Mouse (Mus musculus) limb, embryonic 10.5 days (tissue): ENCODE measurements around the gene Fads6. TPM values are rescaled to one million over a fixed set of nuclear protein-coding genes. Genes with fewer than 3 reads are reported as not detected.

Experiments
- DNase-seq: peaks from one replicate; pipeline ENCODE4 v3.0.0-alpha.2; 2017; ENCODE audit warnings: low spot score
- H3K27ac ChIP-seq: fragments of 300-500 bp; sonication (generic); 2 replicates; pipeline ENCODE4 v1.5.1; 2016; ENCODE audit warnings: mild to moderate bottlenecking
- H3K27me3 ChIP-seq: fragments of 300-500 bp; sonication (generic); 2 replicates; pipeline ENCODE4 v1.6.1; 2016; ENCODE audit warnings: low read depth, mild to moderate bottlenecking; ENCODE audit not compliant: poor library complexity, severe bottlenecking
- H3K36me3 ChIP-seq: fragments of 300-500 bp; sonication (generic); 2 replicates; pipeline ENCODE4 v1.6.1; 2016; ENCODE audit warnings: mild to moderate bottlenecking, moderate library complexity
- H3K4me1 ChIP-seq: fragments of 300-500 bp; sonication (generic); 2 replicates; pipeline ENCODE4 v1.6.1; 2016
- H3K4me3 ChIP-seq: fragments of 300-500 bp; sonication (generic); 2 replicates; pipeline ENCODE4 v1.5.1; 2016; ENCODE audit warnings: mild to moderate bottlenecking, moderate library complexity
- H3K9me3 ChIP-seq: fragments of 300-500 bp; sonication (generic); replicated peaks from 2 replicates; pipeline ENCODE4 v1.6.1; 2016; ENCODE audit warnings: mild to moderate bottlenecking
- WGBS: fragments of 180-500 bp; shearing (Covaris S2); methylation state at CpG from one replicate; pipeline ENCODE4 v1.1.7; 2016; 5-methylcytosine and 5-hydroxymethylcytosine counted together
- polyA plus RNA-seq: library from polyadenylated mRNA; unstranded; fragments of >200 nt; fragmentation: Nextera tagmentation; extraction: Ambion mirVana; gene quantifications from 2 replicates; pipeline ENCODE4 v1.2.1, GENCODE M21; 2016

Fads6 gene
- polyA plus RNA-seq, 1 experiment from 2014 or later = 0.06 TPM

DNA sequence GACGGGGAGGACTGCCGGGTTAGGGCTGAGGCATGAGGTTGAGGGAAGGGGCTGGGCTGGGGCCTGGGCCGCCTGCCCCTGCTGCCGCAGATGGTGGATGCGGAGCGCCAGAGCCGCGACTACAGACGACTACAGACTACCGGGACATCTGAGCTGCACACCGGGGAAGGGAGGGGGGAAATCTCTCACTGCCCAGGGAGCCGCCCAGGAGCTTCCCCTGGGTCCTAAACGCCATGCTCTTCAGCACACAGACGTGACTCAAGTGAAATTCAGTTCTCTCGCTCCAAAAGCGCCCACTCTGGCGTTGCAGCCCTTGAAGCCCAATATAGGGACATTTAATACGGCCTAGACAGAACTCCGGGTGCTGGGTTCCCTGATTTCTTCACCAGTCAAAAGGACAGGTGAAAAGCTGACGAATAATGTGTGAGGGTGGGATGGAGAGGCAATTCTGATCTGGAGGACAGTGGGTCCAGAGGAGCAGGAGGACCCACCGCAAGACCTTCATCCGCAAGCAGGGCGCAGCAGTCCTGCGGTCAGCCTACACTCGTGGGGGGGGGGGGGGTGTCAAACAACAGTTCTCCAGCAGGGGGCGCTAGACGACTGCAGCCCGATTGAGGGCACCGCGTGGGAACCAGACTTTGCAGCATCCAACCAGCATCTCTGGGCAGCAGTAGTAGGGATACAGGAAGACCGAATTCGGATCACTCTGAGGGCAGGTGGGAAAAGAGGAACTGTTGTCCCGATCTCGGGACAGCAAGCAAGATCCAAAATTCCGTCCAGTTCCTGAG is 24.6 kb upstream of the Fads6 start, which contains the start of gene Ush1g:
TSS of gene Ush1g (minus strand) at position 136 of the 788 bp plus-strand sequence.
- Histone ChIP-seq H3K4me1 (peaks cover 46% of the 10 kb centered on the region), H3K9me3 (no peaks in the 10 kb centered on the region), H3K4me3 (peak within 1 kb of the TSS; percentile 27), H3K36me3 (no peaks in the 10 kb centered on the region), H3K27ac (no peak within 1 kb of the TSS), H3K27me3 (peaks cover 96% of the 10 kb centered on the region)
- peak; percentile 95 for DNase-seq
- WGBS = 4% methylated on average over 35 of the region's 35 CpGs

- Histone ChIP-seq H3K9me3 (no peaks in the 10 kb centered on the region), H3K4me1 (peaks cover 39% of the 10 kb centered on the region), H3K27me3 (peaks cover 100% of the 10 kb centered on the region), H3K36me3 (no peaks in the 10 kb centered on the region), H3K4me3 (peak overlapping the region; percentile 7; the same call in 1 of the 2 replicates), H3K27ac (no peak overlapping the region)
- no peak for DNase-seq
- 8% methylated on average over 18 of the region's 18 CpGs for WGBS
Observed at GRCm38 (mm10) chr11:115319704-115320383, 22.4 kb upstream of the Fads6 start.

DNA sequence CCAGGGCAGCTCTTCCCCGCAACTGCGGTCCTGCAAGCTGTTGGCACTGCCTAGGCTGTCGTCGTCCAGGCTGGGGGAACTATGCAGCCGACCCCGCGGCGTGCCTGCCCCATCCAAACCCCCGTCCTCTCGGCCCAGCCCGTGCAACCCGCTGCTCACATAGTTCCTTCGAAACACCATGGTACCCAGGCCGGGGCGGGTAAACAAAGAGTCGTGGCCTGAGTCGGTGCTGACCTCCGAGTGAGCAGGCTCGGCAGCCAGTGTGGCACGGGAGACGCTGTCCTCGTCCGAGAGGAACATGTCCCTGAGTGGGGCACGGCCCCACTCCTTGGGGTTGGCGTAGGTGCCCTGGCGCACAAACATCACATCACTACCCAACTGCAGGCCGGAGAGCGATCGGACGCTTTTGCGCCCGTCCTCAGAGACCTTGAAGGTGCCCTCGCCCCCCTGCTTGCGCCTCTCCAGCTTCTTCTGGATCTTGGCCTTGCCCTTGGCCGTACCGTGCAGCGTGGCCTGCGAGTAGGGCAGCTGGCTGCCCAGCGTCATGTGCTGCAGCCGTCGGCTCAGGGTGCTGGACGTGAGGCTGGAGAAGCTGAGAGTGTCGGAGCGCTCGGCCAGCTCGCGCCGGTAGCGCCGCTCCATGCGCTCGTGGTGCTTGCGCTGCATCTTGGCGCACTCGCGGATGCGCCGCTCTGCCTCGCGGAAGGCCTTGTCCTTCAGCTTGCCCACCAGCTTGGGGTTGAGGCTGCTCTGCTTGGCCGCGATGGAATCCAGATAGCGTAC is 21.0 kb upstream of the Fads6 start:
- Histone ChIP-seq H3K36me3 (no peaks in the 10 kb centered on the region), H3K27me3 (peaks cover 100% of the 10 kb centered on the region), H3K4me3 (peak overlapping the region; percentile 6), H3K9me3 (no peaks in the 10 kb centered on the region), H3K27ac (no peak overlapping the region), H3K4me1 (peaks cover 36% of the 10 kb centered on the region)
- peak; percentile 54 for DNase-seq
- 5% methylated on average over 63 of the region's 63 CpGs for WGBS

DNA sequence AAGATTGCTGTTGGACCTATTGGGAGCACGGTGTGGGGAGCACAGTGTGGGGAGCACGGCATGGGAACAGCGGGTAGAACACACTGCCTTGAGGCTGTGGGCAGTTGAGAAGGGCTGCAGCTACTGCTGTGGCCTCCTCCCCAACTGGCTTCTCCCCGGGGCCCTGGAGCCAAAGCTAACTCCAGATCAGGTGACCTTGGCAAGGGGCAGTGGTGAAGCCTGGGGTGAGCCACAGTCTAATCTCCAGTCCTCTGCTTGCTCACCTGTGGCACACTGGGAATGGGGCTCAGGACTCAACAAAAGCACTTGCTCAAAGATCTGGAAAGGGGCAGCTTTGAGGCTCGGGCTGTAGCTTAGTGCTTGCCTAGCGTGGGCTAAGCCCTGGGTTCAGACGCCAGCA is 19.7 kb upstream of the Fads6 start:
- Histone ChIP-seq H3K36me3 (no peaks in the 10 kb centered on the region), H3K27me3 (peaks cover 100% of the 10 kb centered on the region), H3K9me3 (no peaks in the 10 kb centered on the region), H3K27ac (no peak overlapping the region), H3K4me1 (peaks cover 24% of the 10 kb centered on the region), H3K4me3 (no peak overlapping the region)
- no peak for DNase-seq
- WGBS = 63% methylated on average over 7 of the region's 7 CpGs

- H3K36me3 ChIP-seq = no peaks in the 10 kb centered on the region
- peaks cover 93% of the 10 kb centered on the region for H3K27me3 ChIP-seq
- H3K4me3 ChIP-seq = no peak overlapping the region
- peaks cover 12% of the 10 kb centered on the region for H3K4me1 ChIP-seq
- no peak overlapping the region for H3K27ac ChIP-seq
- DNase-seq = no peak
- H3K9me3 ChIP-seq = no peaks in the 10 kb centered on the region
- 51% methylated on average over 2 of the region's 2 CpGs for WGBS
Observed at GRCm38 (mm10) chr11:115314249-115314648, 16.8 kb upstream of the Fads6 start.

GRCm38 (mm10) chr11:115308781-115309180 is 11.3 kb upstream of the Fads6 start:
- Histone ChIP-seq H3K27ac (no peak overlapping the region), H3K4me1 (peaks cover 7% of the 10 kb centered on the region), H3K9me3 (no peaks in the 10 kb centered on the region), H3K27me3 (peaks cover 82% of the 10 kb centered on the region), H3K36me3 (no peaks in the 10 kb centered on the region), H3K4me3 (no peak overlapping the region)
- 70% methylated on average over 1 of the region's 1 CpGs for WGBS
- DNase-seq = no peak

- H3K36me3 ChIP-seq = no peaks in the 10 kb centered on the region
- peaks cover 63% of the 10 kb centered on the region for H3K27me3 ChIP-seq
- 20% methylated on average over 8 of the region's 8 CpGs for WGBS
- no peaks in the 10 kb centered on the region for H3K9me3 ChIP-seq
- peaks cover 7% of the 10 kb centered on the region for H3K4me1 ChIP-seq
- DNase-seq = no peak
- H3K4me3 ChIP-seq = no peak within 1 kb of the TSS
- H3K27ac ChIP-seq = no peak within 1 kb of the TSS
Observed at GRCm38 (mm10) chr11:115306863-115307262, 9.4 kb upstream of the Fads6 start, which contains the start of gene Otop2. Gene Otop2, plus strand, starts transcription at chr11:115307163.

GRCm38 (mm10) chr11:115303167-115303566 is 5.7 kb upstream of the Fads6 start:
- Histone ChIP-seq H3K27me3 (peaks cover 55% of the 10 kb centered on the region), H3K27ac (no peak overlapping the region), H3K4me1 (peaks cover 7% of the 10 kb centered on the region), H3K9me3 (no peaks in the 10 kb centered on the region), H3K36me3 (no peaks in the 10 kb centered on the region), H3K4me3 (no peak overlapping the region)
- no peak for DNase-seq
- WGBS = 67% methylated on average over 8 of the region's 8 CpGs

- peaks cover 55% of the 10 kb centered on the region for H3K27me3 ChIP-seq
- no peak overlapping the region for H3K27ac ChIP-seq
- DNase-seq = no peak
- no peaks in the 10 kb centered on the region for H3K9me3 ChIP-seq
- WGBS = 94% methylated on average over 2 of the region's 2 CpGs
- no peak overlapping the region for H3K4me3 ChIP-seq
- no peaks in the 10 kb centered on the region for H3K36me3 ChIP-seq
- H3K4me1 ChIP-seq = peaks cover 10% of the 10 kb centered on the region
Observed at GRCm38 (mm10) chr11:115301351-115301750, 3.9 kb upstream of the Fads6 start.

GRCm38 (mm10) chr11:115300745-115301144 is 3.3 kb upstream of the Fads6 start:
- H3K27ac ChIP-seq = no peak overlapping the region
- H3K4me1 ChIP-seq = peaks cover 10% of the 10 kb centered on the region
- peaks cover 55% of the 10 kb centered on the region for H3K27me3 ChIP-seq
- WGBS = 77% methylated on average over 4 of the region's 4 CpGs
- no peaks in the 10 kb centered on the region for H3K36me3 ChIP-seq
- H3K4me3 ChIP-seq = no peak overlapping the region
- no peak for DNase-seq
- no peaks in the 10 kb centered on the region for H3K9me3 ChIP-seq

- Histone ChIP-seq H3K4me3 (no peak overlapping the region), H3K27ac (no peak overlapping the region), H3K36me3 (no peaks in the 10 kb centered on the region), H3K9me3 (no peaks in the 10 kb centered on the region), H3K4me1 (peaks cover 10% of the 10 kb centered on the region), H3K27me3 (peaks cover 47% of the 10 kb centered on the region)
- WGBS = 59% methylated on average over 8 of the region's 8 CpGs
- DNase-seq = no peak
Observed at GRCm38 (mm10) chr11:115298160-115298559, 697 bp upstream of the Fads6 start.

DNA sequence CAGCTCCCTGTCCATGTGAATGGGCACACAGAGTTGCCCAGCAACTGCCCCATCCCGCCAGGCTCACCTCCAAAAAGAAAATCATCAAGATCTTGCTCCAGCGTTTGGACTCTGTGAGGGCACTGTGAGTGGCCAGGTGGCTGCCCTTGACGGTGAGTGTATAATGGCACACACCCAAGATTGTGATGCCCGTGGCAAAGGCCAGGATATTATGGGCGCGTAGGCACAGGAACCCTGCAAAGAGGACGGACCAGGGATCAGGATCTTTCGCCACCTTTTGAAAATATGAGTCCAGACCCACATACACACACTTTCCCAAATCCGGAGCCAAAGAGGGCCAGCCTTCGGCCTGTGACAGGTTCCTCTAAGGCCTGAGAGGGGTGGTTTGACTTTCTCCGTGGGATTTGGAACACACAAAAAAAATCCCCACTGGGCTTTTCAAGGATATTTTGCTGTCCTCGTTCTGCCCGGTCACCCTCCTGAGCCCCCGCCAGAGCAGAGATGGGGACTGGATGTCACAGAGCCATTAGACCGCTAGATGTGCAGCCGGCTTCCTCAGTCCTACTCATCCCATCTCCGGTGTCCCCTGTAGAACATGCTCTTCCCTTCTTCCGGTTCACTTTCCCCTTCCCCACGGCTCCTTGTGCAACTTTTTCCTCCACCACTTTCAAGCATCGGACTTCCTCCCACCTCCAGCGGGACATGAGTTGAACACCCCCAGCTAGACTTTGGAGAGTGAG is 822 bp downstream of the Fads6 start:
- Histone ChIP-seq H3K4me3 (peak overlapping the region; percentile 60), H3K36me3 (no peaks in the 10 kb centered on the region), H3K27me3 (peaks cover 47% of the 10 kb centered on the region), H3K4me1 (peaks cover 10% of the 10 kb centered on the region), H3K9me3 (no peaks in the 10 kb centered on the region), H3K27ac (0 out of 2 replicates have a peak overlapping the region, but pooled peaks have one; percentile 27)
- WGBS = 58% methylated on average over 21 of the region's 21 CpGs
- DNase-seq = no peak
